Mouse (Mus musculus) intestine, postnatal 0 days (tissue): ENCODE results near the gene Gm45234. TPM values are rescaled to one million over a fixed set of nuclear protein-coding genes. Genes with fewer than 3 reads are reported as not detected.
A peak's percentile ranks its signal among the peaks of the same experiment; 100 is the strongest.

Experiments used
- ATAC-seq: fragments of 200-750 bp; cut with Nextera tagmentation; 2 replicates; pipeline ENCODE4 v1.8.0; 2017; ENCODE audit warnings: mild to moderate bottlenecking, moderate TSS enrichment, moderate library complexity
- H3K27ac ChIP-seq: fragments of 300-500 bp; sonication (generic); 2 replicates; pipeline ENCODE4 v1.5.1; 2014; ENCODE audit warnings: mild to moderate bottlenecking, low read depth, low read length, moderate library complexity
- H3K27me3 ChIP-seq: fragments of 300-500 bp; sonication (generic); replicated peaks from 2 replicates; pipeline ENCODE4 v1.6.1; 2014; ENCODE audit warnings: low read length, mixed read lengths; ENCODE audit not compliant: control insufficient read depth, insufficient read depth
- H3K36me3 ChIP-seq: fragments of 300-500 bp; sonication (generic); 2 replicates; pipeline ENCODE4 v1.6.1; 2014; ENCODE audit warnings: mild to moderate bottlenecking, moderate library complexity; ENCODE audit not compliant: control insufficient read depth, insufficient read depth
- H3K4me1 ChIP-seq: fragments of 300-500 bp; sonication (generic); replicated peaks from 2 replicates; pipeline ENCODE4 v1.6.1; 2014; ENCODE audit warnings: antibody characterized with exemption, low read length, mixed read lengths; ENCODE audit not compliant: control insufficient read depth, insufficient read depth
- H3K4me2 ChIP-seq: fragments of 300-500 bp; sonication (generic); replicated peaks from 2 replicates; pipeline ENCODE4 v1.6.1; 2014; ENCODE audit warnings: low read depth, mild to moderate bottlenecking, moderate library complexity
- H3K4me3 ChIP-seq: fragments of 300-500 bp; sonication (generic); 2 replicates; pipeline ENCODE4 v1.5.1; 2014; ENCODE audit warnings: low read depth, low read length
- H3K9ac ChIP-seq: fragments of 300-500 bp; sonication (generic); 2 replicates; pipeline ENCODE4 v1.6.1; 2014; ENCODE audit warnings: mild to moderate bottlenecking, low read depth, low read length
- H3K9me3 ChIP-seq: fragments of 300-500 bp; sonication (generic); 2 replicates; pipeline ENCODE4 v1.6.1; 2016; ENCODE audit warnings: mixed run types; ENCODE audit not compliant: control insufficient read depth
- CTCF ChIP-seq: sonication (generic); IDR thresholded peaks from 2 replicates; pipeline ENCODE4 v1.5.1; 2016; ENCODE audit warnings: low read depth, mild to moderate bottlenecking, control low read depth, antibody characterized with exemption, moderate library complexity
- WGBS: fragments of 180-500 bp; shearing (Covaris S2); extraction: QIAGEN DNeasy Blood & Tissue Kit; methylation state at CpG from one replicate; pipeline ENCODE4 v1.1.7; 2014; 5-methylcytosine and 5-hydroxymethylcytosine counted together
- polyA plus RNA-seq: library from polyadenylated mRNA; unstranded; fragments of >200 nt; fragmentation: Nextera tagmentation; extraction: Ambion mirVana; gene quantifications from 2 replicates; pipeline ENCODE4 v1.2.1, GENCODE M21; 2015

The Gm45234 gene
- polyA plus RNA-seq, 1 experiment from 2014 or later = not detected

DNA sequence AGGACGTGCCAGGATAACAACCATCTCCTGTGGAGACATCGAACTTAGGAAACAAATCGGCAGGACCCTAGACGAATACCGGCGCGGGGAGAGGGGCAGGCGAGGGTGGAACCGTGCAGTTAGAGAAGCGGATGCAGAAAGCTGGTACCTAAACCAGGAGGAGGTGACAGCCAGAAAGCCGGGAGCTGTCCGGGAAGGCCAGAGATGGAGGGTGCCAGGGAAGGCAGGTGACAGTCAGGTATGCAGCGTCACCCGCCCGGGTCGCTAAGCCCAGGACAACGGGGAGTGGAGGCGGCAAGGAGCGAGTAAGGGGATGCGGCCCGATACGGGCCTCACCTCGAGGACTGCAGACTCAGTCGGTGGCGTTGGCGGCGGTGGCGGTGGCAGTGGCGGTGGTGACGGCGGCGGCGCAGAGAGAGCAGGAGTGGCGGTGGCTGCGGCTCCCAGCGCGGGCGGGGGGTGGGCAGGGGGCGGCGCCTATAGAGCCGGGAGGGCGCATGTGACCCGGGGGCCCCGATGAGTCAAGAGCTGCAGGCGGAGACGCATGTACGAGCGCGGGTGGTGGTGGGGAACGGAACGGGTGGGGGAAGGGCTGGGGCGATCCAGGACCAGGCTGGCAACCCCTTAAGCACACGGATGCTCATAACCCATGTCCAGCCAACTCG lies 13.4 kb upstream of the Gm45234 start, which contains the start of gene Eno2:
Gene Eno2 (minus strand): TSS at position 573 of the 665 bp plus-strand sequence.
- no peaks in the 10 kb centered on the region for H3K4me1 ChIP-seq
- H3K27ac ChIP-seq = no peak within 1 kb of the TSS
- WGBS = under 1% methylated on average over 52 of the region's 54 CpGs
- peak; percentile 53 for ATAC-seq
- H3K4me3 ChIP-seq = peak within 1 kb of the TSS; percentile 43
- peak within 1 kb of the TSS; percentile 27; the same call in 1 of the 2 replicates for H3K9ac ChIP-seq
- peak within 1 kb of the TSS; percentile 75 for H3K4me2 ChIP-seq
- peaks cover 11% of the 10 kb centered on the region for H3K27me3 ChIP-seq
- H3K36me3 ChIP-seq = no peaks in the 10 kb centered on the region
- TF ChIP-seq CTCF = no peak
- no peaks in the 10 kb centered on the region for H3K9me3 ChIP-seq

DNA sequence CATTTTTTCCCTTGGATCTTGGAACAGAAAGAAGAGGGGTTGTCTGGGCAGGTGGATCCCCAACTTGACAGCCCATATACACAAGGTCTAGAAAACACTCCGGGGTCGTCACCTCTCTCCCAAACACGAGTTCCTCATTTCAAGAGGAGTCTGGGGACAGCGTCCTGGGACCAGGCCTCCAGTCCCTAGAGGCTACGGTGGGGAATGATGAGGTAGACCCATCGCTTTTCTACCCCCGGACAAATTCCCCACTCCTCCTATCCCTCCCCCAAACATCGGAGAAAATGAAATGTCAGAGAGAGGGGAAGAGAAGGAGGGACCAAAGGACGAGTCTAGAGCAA lies 12.9 kb upstream of the Gm45234 start:
- no peak for ATAC-seq
- Histone ChIP-seq H3K4me1 (no peaks in the 10 kb centered on the region), H3K9me3 (no peaks in the 10 kb centered on the region), H3K4me3 (peak overlapping the region; percentile 43), H3K27ac (no peak overlapping the region), H3K36me3 (no peaks in the 10 kb centered on the region), H3K4me2 (peak overlapping the region; percentile 75), H3K9ac (no peak overlapping the region), H3K27me3 (peaks cover 11% of the 10 kb centered on the region)
- WGBS = 9% methylated on average over 9 of the region's 9 CpGs
- no peak for TF ChIP-seq CTCF

DNA sequence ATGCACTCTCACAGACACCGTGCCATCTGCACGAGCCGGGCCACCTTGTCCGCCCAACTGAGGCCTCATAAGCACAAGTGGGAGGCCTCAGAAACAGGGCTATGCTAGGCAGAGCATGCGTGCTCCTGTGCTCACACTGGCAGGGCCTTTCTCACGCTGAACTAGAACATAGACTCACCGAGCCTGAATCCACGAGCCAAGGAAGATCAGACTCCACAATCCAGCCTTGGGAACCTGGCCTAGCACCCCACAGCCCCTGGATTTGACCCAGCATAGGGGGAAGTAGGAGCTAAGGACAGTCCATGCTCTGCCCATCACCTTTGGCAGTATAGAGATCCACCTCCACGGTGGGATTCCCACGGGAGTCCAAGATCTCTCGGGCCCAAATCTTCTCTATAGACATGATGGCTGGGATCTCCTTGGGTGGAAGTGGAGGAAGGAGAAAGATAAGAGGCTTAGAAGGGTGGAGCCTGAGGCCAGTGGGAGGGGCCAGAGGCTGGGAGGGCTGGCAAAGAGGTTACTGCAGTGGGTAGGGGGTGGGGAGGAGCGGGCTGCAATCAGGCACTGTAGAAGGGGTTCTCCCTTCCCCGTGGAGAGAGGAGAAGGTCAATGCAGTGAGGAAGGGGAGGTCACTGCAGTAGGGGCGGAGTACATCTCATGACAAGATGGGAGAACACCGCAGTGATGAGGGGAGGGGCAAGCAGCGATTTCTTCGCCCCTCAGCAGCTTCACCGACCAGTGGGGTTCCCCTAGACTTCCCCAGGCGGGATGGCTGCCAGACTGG lies 12.3 kb upstream of the Gm45234 start:
- H3K27me3 ChIP-seq = peaks cover 11% of the 10 kb centered on the region
- ATAC-seq = no peak
- WGBS = 41% methylated on average over 19 of the region's 19 CpGs
- no peak for TF ChIP-seq CTCF
- H3K4me3 ChIP-seq = peak overlapping the region; percentile 43
- no peaks in the 10 kb centered on the region for H3K36me3 ChIP-seq
- no peak overlapping the region for H3K27ac ChIP-seq
- no peaks in the 10 kb centered on the region for H3K9me3 ChIP-seq
- H3K4me1 ChIP-seq = no peaks in the 10 kb centered on the region
- no peak overlapping the region for H3K9ac ChIP-seq
- peak overlapping the region; percentile 75 for H3K4me2 ChIP-seq

DNA sequence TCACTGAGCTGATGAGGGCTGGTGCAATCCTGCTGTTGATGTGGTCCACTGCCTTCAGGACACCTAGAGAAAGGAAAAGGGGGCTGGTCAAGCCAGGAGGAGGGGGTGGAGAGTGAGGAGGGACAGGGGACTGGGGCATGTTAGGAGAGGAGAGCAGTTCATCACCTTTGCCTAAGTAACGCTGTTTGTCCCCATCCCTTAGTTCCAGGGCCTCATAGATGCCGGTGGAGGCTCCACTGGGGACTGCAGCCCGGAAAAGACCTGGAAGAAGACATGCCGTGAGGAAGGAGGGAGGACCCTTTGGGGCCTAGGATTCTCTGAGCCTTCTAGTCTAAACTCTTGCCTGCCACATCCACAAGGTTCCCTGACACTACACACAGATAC lies 11.7 kb upstream of the Gm45234 start:
- no peak for ATAC-seq
- Histone ChIP-seq H3K9me3 (no peaks in the 10 kb centered on the region), H3K27ac (no peak overlapping the region), H3K4me3 (no peak overlapping the region), H3K36me3 (no peaks in the 10 kb centered on the region), H3K27me3 (peaks cover 11% of the 10 kb centered on the region), H3K4me1 (no peaks in the 10 kb centered on the region), H3K4me2 (peak overlapping the region; percentile 75; the same call in 1 of the 2 replicates), H3K9ac (no peak overlapping the region)
- 70% methylated on average over 4 of the region's 4 CpGs for WGBS
- no peak for TF ChIP-seq CTCF

DNA sequence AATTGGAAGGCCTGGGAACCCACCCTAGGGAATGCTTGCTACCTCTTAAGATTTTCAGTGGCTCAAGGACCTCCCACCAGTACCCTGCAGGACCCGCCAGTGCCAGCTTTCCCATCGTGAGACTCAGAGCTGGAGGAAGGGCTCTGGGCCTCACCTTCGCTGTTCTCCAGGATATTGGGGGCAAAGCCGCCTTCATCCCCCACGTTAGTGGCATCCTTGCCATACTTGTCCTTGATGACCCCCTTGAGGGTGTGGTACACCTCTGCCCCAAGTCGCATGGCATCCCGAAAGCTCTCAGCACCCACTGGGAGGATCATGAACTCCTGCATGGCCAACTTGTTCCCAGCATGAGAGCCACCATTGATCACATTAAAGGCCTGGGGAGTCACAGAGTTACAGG lies 10.1 kb upstream of the Gm45234 start:
- Histone ChIP-seq H3K9me3 (no peaks in the 10 kb centered on the region), H3K4me3 (no peak overlapping the region), H3K4me1 (no peaks in the 10 kb centered on the region), H3K27ac (no peak overlapping the region), H3K4me2 (no peak overlapping the region), H3K36me3 (no peaks in the 10 kb centered on the region), H3K9ac (no peak overlapping the region), H3K27me3 (peaks cover 11% of the 10 kb centered on the region)
- 91% methylated on average over 7 of the region's 7 CpGs for WGBS
- no peak for ATAC-seq
- TF ChIP-seq CTCF = no peak

DNA sequence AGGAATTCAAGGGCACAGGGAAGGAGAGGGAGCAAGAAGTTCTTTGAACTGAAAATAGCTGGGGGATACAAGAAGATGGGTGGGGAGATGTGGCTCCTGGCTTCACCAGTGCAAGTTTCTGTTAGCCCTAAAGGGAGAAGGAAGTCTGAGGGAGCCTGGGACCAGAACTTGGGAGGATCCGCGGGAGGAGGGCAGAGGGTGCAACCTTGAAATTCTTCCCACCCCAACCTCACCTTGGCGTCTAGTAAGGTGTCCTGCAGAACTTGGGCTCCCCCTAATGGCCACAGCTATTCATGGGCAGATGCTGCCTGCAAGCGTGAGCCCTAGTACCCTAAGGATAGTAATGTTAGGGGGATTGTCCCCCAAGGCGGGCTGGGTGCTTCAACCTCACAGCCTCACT lies 3.4 kb upstream of the Gm45234 start:
- H3K4me3 ChIP-seq = no peak overlapping the region
- peak; percentile 98 for TF ChIP-seq CTCF
- no peaks in the 10 kb centered on the region for H3K27me3 ChIP-seq
- no peaks in the 10 kb centered on the region for H3K9me3 ChIP-seq
- 1% methylated on average over 5 of the region's 5 CpGs for WGBS
- ATAC-seq = peak; percentile 26; the same call in 1 of the 2 replicates
- H3K27ac ChIP-seq = peak overlapping the region; percentile 50; the same call in 1 of the 2 replicates
- H3K9ac ChIP-seq = no peak overlapping the region; the same call in 1 of the 2 replicates
- H3K4me2 ChIP-seq = peak overlapping the region; percentile 83
- H3K36me3 ChIP-seq = no peaks in the 10 kb centered on the region
- H3K4me1 ChIP-seq = no peaks in the 10 kb centered on the region
